Mouse (Mus musculus): ENCODE results near the gene Olfr1045. TPM values are rescaled to one million over a fixed set of nuclear protein-coding genes. Genes with fewer than 3 reads are reported as not detected.

Gene Olfr1045
- not detected for polyA plus RNA-seq (2014; fragmentation: Illumina TruSeq; extraction: RNeasy Lipid Tissue Mini Kit (QIAGEN cat#74804); ENCODE audit: insufficient read depth, low read depth, low replicate concordance)

DNA sequence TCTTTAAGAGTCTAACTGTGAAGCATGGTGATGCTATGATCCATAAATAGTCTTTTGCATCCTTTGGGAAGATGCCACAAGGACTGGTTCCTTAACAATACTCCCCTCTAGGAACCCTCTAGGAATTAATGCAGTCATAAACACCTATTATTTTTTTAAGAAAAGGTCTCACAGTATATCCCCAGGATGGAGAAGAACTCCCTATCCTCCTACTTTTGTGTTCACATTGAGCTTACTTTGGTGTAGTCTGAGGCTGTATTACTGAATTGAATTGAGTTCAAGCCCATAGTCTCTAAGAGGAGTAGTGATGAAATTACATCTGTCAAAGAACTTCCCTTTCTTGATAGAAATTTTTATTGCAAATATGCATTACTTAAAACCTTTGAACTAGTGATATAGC lies at the start of gene Olfr1045:
Gene Olfr1045, minus strand, starts transcription at position 101 of the 400 bp plus-strand sequence.

DNA sequence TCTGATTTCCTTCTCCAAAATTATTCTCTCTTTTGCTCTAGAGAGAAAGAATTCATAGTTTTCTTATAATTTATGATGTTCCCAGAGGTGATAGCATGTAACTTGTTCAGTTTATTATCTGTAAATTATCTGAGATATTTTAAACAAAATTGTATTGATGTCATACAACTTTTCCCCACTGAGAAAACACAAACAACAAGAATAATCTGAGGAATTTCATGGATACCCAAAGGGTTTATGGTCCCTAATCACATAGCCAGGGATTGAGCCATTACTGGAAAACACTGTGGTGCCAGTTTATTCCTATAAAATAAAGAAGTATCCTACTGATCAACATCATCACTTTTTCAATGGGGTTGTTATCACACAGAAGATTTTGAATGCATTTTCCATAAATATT lies 37.4 kb upstream of the Olfr1045 start, which contains the start of gene Olfr1048:
Gene Olfr1048, minus strand, starts transcription at position 101 of the 400 bp plus-strand sequence.

DNA sequence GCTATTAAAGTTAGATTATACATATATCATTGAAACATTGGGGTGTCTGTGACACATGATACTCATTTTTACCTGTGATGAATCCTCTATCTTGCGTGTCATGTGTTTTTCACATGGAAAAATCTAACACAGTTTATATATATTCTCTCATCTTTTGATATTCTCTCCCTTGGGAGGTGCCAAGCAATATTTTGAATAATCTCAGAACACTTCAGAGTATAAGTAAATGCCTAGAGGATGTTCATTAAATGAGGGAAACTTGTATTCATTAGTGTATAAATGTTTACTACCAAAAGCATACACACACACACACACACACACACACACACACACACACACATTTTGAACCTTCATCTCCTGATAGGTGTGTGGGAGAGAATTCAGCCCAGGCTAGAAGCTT lies 28.5 kb upstream of the Olfr1045 start, which contains the start of gene Olfr1047:
Gene Olfr1047, minus strand, starts transcription at position 101 of the 400 bp plus-strand sequence.

DNA sequence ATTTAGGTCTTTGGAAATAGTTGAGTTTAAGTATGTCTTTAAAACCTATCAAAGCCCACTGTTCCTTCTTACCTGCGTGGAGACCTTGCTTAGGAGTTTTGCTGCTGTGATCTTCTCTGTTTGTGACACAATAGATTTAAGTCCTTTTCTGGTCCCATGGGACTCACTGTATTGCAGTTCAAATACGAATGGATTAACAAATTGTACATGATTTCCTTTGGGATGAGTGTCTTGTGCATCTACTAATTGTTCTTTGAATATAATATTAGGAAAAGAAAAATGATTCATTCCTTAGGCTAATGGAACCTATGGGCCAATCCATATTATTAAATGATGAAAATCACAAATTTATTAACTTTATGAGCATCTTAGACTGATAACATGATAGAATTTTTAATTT lies 16.4 kb upstream of the Olfr1045 start, which contains the start of gene Olfr1046:
Gene Olfr1046, minus strand, starts transcription at position 101 of the 400 bp plus-strand sequence.

DNA sequence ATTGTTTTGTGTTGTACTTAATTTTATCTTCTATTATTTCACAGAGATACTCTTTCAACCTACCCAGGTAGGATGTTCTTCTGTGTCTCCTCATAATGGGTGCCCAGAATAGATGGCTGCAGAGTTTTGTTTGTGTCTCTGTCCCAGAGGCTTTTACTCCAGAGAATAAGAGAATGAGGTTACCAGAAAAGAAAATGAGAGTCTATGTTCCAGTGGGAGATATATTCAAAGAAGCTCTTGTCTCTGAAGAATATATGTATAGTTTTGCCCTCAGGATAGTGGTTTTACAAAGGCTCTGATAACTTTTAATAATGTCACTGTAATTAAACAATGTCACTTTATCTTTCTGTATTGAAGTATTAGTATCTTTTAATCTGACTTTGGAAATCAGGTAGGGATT lies 17.2 kb downstream of the Olfr1045 start, which contains the start of gene Olfr52:
Gene Olfr52, minus strand, starts transcription at position 101 of the 400 bp plus-strand sequence.

DNA sequence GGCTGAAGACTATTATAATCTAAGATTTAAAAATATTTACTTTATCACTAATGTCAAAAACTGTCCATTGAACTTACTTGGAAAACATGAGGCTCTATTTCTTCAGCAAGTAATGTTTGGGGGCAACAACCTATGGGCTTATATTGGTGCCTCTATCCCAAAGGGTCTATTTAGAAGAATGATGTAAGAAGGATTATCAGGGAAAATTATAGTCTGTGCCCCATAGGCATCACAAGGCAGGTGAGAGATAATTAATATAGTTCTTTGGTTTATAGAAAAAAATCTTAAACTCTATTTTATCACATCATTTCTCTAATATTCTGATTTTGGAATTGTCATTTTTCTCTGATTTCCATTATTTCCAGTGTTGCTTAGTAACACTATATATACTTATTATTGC lies 25.1 kb downstream of the Olfr1045 start, which contains the start of gene Olfr1044:
Gene Olfr1044, minus strand, starts transcription at position 101 of the 400 bp plus-strand sequence.

DNA sequence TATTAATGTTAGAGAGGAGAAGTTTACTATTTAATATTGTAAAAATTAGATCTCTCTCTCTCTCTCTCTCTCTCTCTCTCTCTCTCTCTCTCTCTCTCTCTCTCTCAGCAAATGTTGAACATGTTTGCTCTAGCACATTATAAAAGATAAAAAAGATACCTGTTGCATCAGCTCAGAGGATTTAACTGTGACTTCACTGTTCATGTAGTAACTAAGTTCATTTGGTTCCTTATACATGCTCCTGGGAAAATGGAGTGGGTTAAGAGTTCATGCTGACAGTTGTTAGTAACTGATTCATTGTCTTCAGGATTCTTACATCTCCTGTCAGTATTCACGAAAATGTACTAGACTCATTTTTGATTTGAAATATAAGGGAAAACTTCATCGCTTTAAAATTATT lies 35.4 kb downstream of the Olfr1045 start, which contains the start of gene Olfr1043:
Gene Olfr1043, minus strand, starts transcription at position 101 of the 400 bp plus-strand sequence.

DNA sequence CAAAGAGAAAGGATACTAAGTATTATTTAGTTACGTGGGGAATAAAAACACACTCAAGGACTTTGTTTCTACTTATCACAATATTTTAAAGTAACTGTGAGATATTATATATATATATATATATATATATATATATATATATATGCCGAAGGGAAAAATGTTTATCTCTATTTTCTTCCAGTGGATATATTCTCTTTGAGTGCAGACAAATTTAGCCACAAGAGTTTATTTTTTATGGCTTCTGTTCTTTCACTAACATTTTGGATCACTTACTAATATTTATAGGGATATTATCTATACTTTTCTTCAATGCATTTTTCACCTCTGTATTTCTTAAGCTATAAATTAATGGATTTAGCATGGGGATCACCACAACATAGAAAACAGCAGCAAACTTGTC lies 41.1 kb downstream of the Olfr1045 start, which contains the start of gene Olfr1042:
Gene Olfr1042, minus strand, starts transcription at position 101 of the 400 bp plus-strand sequence.

DNA sequence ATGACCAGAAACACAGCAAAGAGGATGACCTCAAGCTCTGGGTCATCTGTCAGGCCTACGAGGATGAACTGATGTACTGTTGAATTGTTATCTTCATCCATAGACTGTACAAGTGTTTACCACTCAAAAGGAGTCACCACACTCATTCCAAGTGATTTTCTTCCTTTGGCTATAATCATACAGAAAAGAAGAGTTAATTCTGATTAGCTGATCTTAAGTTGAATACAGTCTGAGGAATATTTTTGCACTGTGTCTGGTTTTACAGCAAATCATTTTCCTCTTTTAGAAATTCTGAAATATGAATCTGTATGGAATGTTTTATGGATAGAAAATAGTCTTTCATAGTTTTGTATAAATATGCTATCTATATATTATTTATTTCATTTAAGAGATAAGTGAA lies 56.2 kb downstream of the Olfr1045 start, which contains the start of gene Olfr1040:
Gene Olfr1040, minus strand, starts transcription at position 101 of the 400 bp plus-strand sequence.

Other genes with a start within 250 kb of the Olfr1045 start
- gene Olfr1029, start 229.1 kb downstream of the Olfr1045 start, polyA plus RNA-seq (2014; fragmentation: Illumina TruSeq; extraction: RNeasy Lipid Tissue Mini Kit (QIAGEN cat#74804); ENCODE audit: insufficient read depth, low read depth, low replicate concordance) = not detected
- not detected for gene Olfr1030, start 223.7 kb downstream of the Olfr1045 start, polyA plus RNA-seq (2014; fragmentation: Illumina TruSeq; extraction: RNeasy Lipid Tissue Mini Kit (QIAGEN cat#74804); ENCODE audit: insufficient read depth, low read depth, low replicate concordance)
- not detected for gene Olfr1031, start 212.7 kb downstream of the Olfr1045 start, polyA plus RNA-seq (2014; fragmentation: Illumina TruSeq; extraction: RNeasy Lipid Tissue Mini Kit (QIAGEN cat#74804); ENCODE audit: insufficient read depth, low read depth, low replicate concordance)
- gene Olfr1032, start 197.5 kb downstream of the Olfr1045 start, polyA plus RNA-seq (2014; fragmentation: Illumina TruSeq; extraction: RNeasy Lipid Tissue Mini Kit (QIAGEN cat#74804); ENCODE audit: insufficient read depth, low read depth, low replicate concordance) = not detected
- gene Olfr1033, start 182.4 kb downstream of the Olfr1045 start, polyA plus RNA-seq (2014; fragmentation: Illumina TruSeq; extraction: RNeasy Lipid Tissue Mini Kit (QIAGEN cat#74804); ENCODE audit: insufficient read depth, low read depth, low replicate concordance) = 3.4 TPM
- gene Olfr1034, start 157.1 kb downstream of the Olfr1045 start, polyA plus RNA-seq (2014; fragmentation: Illumina TruSeq; extraction: RNeasy Lipid Tissue Mini Kit (QIAGEN cat#74804); ENCODE audit: insufficient read depth, low read depth, low replicate concordance) = 0.06 TPM
- not detected for gene Olfr1036, start 129.0 kb downstream of the Olfr1045 start, polyA plus RNA-seq (2014; fragmentation: Illumina TruSeq; extraction: RNeasy Lipid Tissue Mini Kit (QIAGEN cat#74804); ENCODE audit: insufficient read depth, low read depth, low replicate concordance)
- gene Olfr1037, start 115.6 kb downstream of the Olfr1045 start, polyA plus RNA-seq (2014; fragmentation: Illumina TruSeq; extraction: RNeasy Lipid Tissue Mini Kit (QIAGEN cat#74804); ENCODE audit: insufficient read depth, low read depth, low replicate concordance) = not detected
- gene Olfr1039, start 67.1 kb downstream of the Olfr1045 start, polyA plus RNA-seq (2014; fragmentation: Illumina TruSeq; extraction: RNeasy Lipid Tissue Mini Kit (QIAGEN cat#74804); ENCODE audit: insufficient read depth, low read depth, low replicate concordance) = not detected
- not detected for gene Olfr1040, start 56.3 kb downstream of the Olfr1045 start, polyA plus RNA-seq (2014; fragmentation: Illumina TruSeq; extraction: RNeasy Lipid Tissue Mini Kit (QIAGEN cat#74804); ENCODE audit: insufficient read depth, low read depth, low replicate concordance)
- not detected for gene Olfr1042, start 41.2 kb downstream of the Olfr1045 start, polyA plus RNA-seq (2014; fragmentation: Illumina TruSeq; extraction: RNeasy Lipid Tissue Mini Kit (QIAGEN cat#74804); ENCODE audit: insufficient read depth, low read depth, low replicate concordance)
- not detected for gene Olfr1043, start 35.5 kb downstream of the Olfr1045 start, polyA plus RNA-seq (2014; fragmentation: Illumina TruSeq; extraction: RNeasy Lipid Tissue Mini Kit (QIAGEN cat#74804); ENCODE audit: insufficient read depth, low read depth, low replicate concordance)
- not detected for gene Olfr1044, start 25.2 kb downstream of the Olfr1045 start, polyA plus RNA-seq (2014; fragmentation: Illumina TruSeq; extraction: RNeasy Lipid Tissue Mini Kit (QIAGEN cat#74804); ENCODE audit: insufficient read depth, low read depth, low replicate concordance)
- gene Olfr52, start 17.3 kb downstream of the Olfr1045 start, polyA plus RNA-seq (2014; fragmentation: Illumina TruSeq; extraction: RNeasy Lipid Tissue Mini Kit (QIAGEN cat#74804); ENCODE audit: insufficient read depth, low read depth, low replicate concordance) = not detected
- gene Olfr1046, start 16.3 kb upstream of the Olfr1045 start, polyA plus RNA-seq (2014; fragmentation: Illumina TruSeq; extraction: RNeasy Lipid Tissue Mini Kit (QIAGEN cat#74804); ENCODE audit: insufficient read depth, low read depth, low replicate concordance) = not detected
- not detected for gene Olfr1047, start 28.4 kb upstream of the Olfr1045 start, polyA plus RNA-seq (2014; fragmentation: Illumina TruSeq; extraction: RNeasy Lipid Tissue Mini Kit (QIAGEN cat#74804); ENCODE audit: insufficient read depth, low read depth, low replicate concordance)
- gene Olfr1048, start 37.3 kb upstream of the Olfr1045 start, polyA plus RNA-seq (2014; fragmentation: Illumina TruSeq; extraction: RNeasy Lipid Tissue Mini Kit (QIAGEN cat#74804); ENCODE audit: insufficient read depth, low read depth, low replicate concordance) = not detected
- not detected for gene Olfr1049, start 55.3 kb upstream of the Olfr1045 start, polyA plus RNA-seq (2014; fragmentation: Illumina TruSeq; extraction: RNeasy Lipid Tissue Mini Kit (QIAGEN cat#74804); ENCODE audit: insufficient read depth, low read depth, low replicate concordance)
- gene Olfr1051, start 76.1 kb upstream of the Olfr1045 start, polyA plus RNA-seq (2014; fragmentation: Illumina TruSeq; extraction: RNeasy Lipid Tissue Mini Kit (QIAGEN cat#74804); ENCODE audit: insufficient read depth, low read depth, low replicate concordance) = not detected
- not detected for gene Olfr1052, start 89.4 kb upstream of the Olfr1045 start, polyA plus RNA-seq (2014; fragmentation: Illumina TruSeq; extraction: RNeasy Lipid Tissue Mini Kit (QIAGEN cat#74804); ENCODE audit: insufficient read depth, low read depth, low replicate concordance)
- not detected for gene Olfr1053, start 112.3 kb upstream of the Olfr1045 start, polyA plus RNA-seq (2014; fragmentation: Illumina TruSeq; extraction: RNeasy Lipid Tissue Mini Kit (QIAGEN cat#74804); ENCODE audit: insufficient read depth, low read depth, low replicate concordance)
- not detected for gene Olfr1054, start 132.4 kb upstream of the Olfr1045 start, polyA plus RNA-seq (2014; fragmentation: Illumina TruSeq; extraction: RNeasy Lipid Tissue Mini Kit (QIAGEN cat#74804); ENCODE audit: insufficient read depth, low read depth, low replicate concordance)
- not detected for gene Olfr1055, start 147.3 kb upstream of the Olfr1045 start, polyA plus RNA-seq (2014; fragmentation: Illumina TruSeq; extraction: RNeasy Lipid Tissue Mini Kit (QIAGEN cat#74804); ENCODE audit: insufficient read depth, low read depth, low replicate concordance)
- not detected for gene Olfr1056, start 159.5 kb upstream of the Olfr1045 start, polyA plus RNA-seq (2014; fragmentation: Illumina TruSeq; extraction: RNeasy Lipid Tissue Mini Kit (QIAGEN cat#74804); ENCODE audit: insufficient read depth, low read depth, low replicate concordance)
- not detected for gene Olfr1057, start 175.4 kb upstream of the Olfr1045 start, polyA plus RNA-seq (2014; fragmentation: Illumina TruSeq; extraction: RNeasy Lipid Tissue Mini Kit (QIAGEN cat#74804); ENCODE audit: insufficient read depth, low read depth, low replicate concordance)
- gene Olfr1058, start 185.6 kb upstream of the Olfr1045 start, polyA plus RNA-seq (2014; fragmentation: Illumina TruSeq; extraction: RNeasy Lipid Tissue Mini Kit (QIAGEN cat#74804); ENCODE audit: insufficient read depth, low read depth, low replicate concordance) = not detected
- gene Olfr1061, start 211.0 kb upstream of the Olfr1045 start, polyA plus RNA-seq (2014; fragmentation: Illumina TruSeq; extraction: RNeasy Lipid Tissue Mini Kit (QIAGEN cat#74804); ENCODE audit: insufficient read depth, low read depth, low replicate concordance) = not detected
- gene Olfr1062, start 223.7 kb upstream of the Olfr1045 start, polyA plus RNA-seq (2014; fragmentation: Illumina TruSeq; extraction: RNeasy Lipid Tissue Mini Kit (QIAGEN cat#74804); ENCODE audit: insufficient read depth, low read depth, low replicate concordance) = not detected
- gene Olfr1065, start 247.6 kb upstream of the Olfr1045 start, polyA plus RNA-seq (2014; fragmentation: Illumina TruSeq; extraction: RNeasy Lipid Tissue Mini Kit (QIAGEN cat#74804); ENCODE audit: insufficient read depth, low read depth, low replicate concordance) = not detected